Mouse (Mus musculus) stomach, postnatal 0 days (tissue): ENCODE measurements around the gene Sptbn1.

Source experiments
- CTCF ChIP-seq: IDR thresholded peaks from 2 replicates; pipeline ENCODE4 v1.5.1; 2016; ENCODE audit warnings: antibody characterized with exemption, low read depth, mild to moderate bottlenecking, moderate library complexity
- EP300 ChIP-seq: optimal IDR thresholded peaks from 2 replicates; pipeline ENCODE3; 2016; ENCODE audit warnings: antibody characterized with exemption

- TF ChIP-seq CTCF (no peak), EP300 (no peak)
Observed at GRCm38 (mm10) chr11:30134058-30134457, 133.9 kb downstream of the Sptbn1 start.
